Mouse (Mus musculus): Measurements from ENCODE around the gene Cdh5. TPM values are rescaled to one million over a fixed set of nuclear protein-coding genes. Genes with fewer than 3 reads are reported as not detected.
"Not testable (repeated sequence)": the region's sequence is repeated elsewhere in the genome, so short reads cannot be mapped to it uniquely, and the experiment has no call there.

Cdh5 gene
- polyA plus RNA-seq, 1 experiment from 2014 or later, result 13.6 TPM

- 61% methylated on average over 20 of the region's 20 CpGs for WGBS
- Histone ChIP-seq H3K4me1 (ENCODE audit: control insufficient read depth, insufficient read depth, low read length) (no peaks in the 10 kb centered on the region), H3K4me2 (ENCODE audit: low read length) (no peak overlapping the region), H3K27me3 (replicated peaks; ENCODE audit: control insufficient read depth, insufficient read depth, low read length) (no peaks in the 10 kb centered on the region), H3K4me3 (ENCODE audit: low read depth, low read length) (no peak overlapping the region), H3K9me3 (replicated peaks; ENCODE audit: control insufficient read depth, low read length) (no peaks in the 10 kb centered on the region), H3K36me3 (ENCODE audit: control insufficient read depth, insufficient read depth, low read length) (no peaks in the 10 kb centered on the region), H3K27ac (ENCODE audit: low read depth, low read length) (no peak overlapping the region), H3K9ac (ENCODE audit: low read length) (no peak overlapping the region)
- ATAC-seq (peak; percentile 41; the same call in 1 of the 2 replicates), DNase-seq (ENCODE audit: low spot score) (peak; percentile 29)
These were observed 1.9 kb upstream of the Cdh5 start for GRCm38 (mm10) chr8:104099347-104100099.

- not testable (repeated sequence) for H3K27me3 ChIP-seq (replicated peaks; ENCODE audit: control insufficient read depth, insufficient read depth, low read length); H3K27ac ChIP-seq (ENCODE audit: low read depth, low read length); H3K4me1 ChIP-seq (ENCODE audit: control insufficient read depth, insufficient read depth, low read length); H3K4me3 ChIP-seq (ENCODE audit: low read depth, low read length); H3K9me3 ChIP-seq (replicated peaks; ENCODE audit: control insufficient read depth, low read length); H3K9ac ChIP-seq (ENCODE audit: low read length); H3K36me3 ChIP-seq (ENCODE audit: control insufficient read depth, insufficient read depth, low read length); ATAC-seq; DNase-seq (ENCODE audit: low spot score); H3K4me2 ChIP-seq (ENCODE audit: low read length)
- 95% methylated on average over 6 of the region's 6 CpGs for WGBS
These were observed 701 bp upstream of the Cdh5 start for GRCm38 (mm10) chr8:104100724-104101123.

GRCm38 (mm10) chr8:104103462-104103861 is 2.0 kb downstream of the Cdh5 start:
- WGBS, result 83% methylated on average over 7 of the region's 7 CpGs
- Histone ChIP-seq H3K27me3 (replicated peaks; ENCODE audit: control insufficient read depth, insufficient read depth, low read length) (no peaks in the 10 kb centered on the region), H3K4me1 (ENCODE audit: control insufficient read depth, insufficient read depth, low read length) (no peaks in the 10 kb centered on the region), H3K36me3 (ENCODE audit: control insufficient read depth, insufficient read depth, low read length) (no peaks in the 10 kb centered on the region), H3K4me3 (ENCODE audit: low read depth, low read length) (no peak overlapping the region), H3K27ac (ENCODE audit: low read depth, low read length) (no peak overlapping the region), H3K9ac (ENCODE audit: low read length) (no peak overlapping the region), H3K4me2 (ENCODE audit: low read length) (no peak overlapping the region), H3K9me3 (replicated peaks; ENCODE audit: control insufficient read depth, low read length) (no peaks in the 10 kb centered on the region)
- ATAC-seq, result no peak
- no peak for DNase-seq (ENCODE audit: low spot score)

- WGBS, result 64% methylated on average over 6 of the region's 6 CpGs
- no peak overlapping the region for H3K4me3 ChIP-seq (ENCODE audit: low read depth, low read length)
- no peaks in the 10 kb centered on the region for H3K27me3 ChIP-seq (replicated peaks; ENCODE audit: control insufficient read depth, insufficient read depth, low read length)
- H3K27ac ChIP-seq (ENCODE audit: low read depth, low read length), result no peak overlapping the region
- no peak for ATAC-seq
- no peaks in the 10 kb centered on the region for H3K4me1 ChIP-seq (ENCODE audit: control insufficient read depth, insufficient read depth, low read length)
- no peaks in the 10 kb centered on the region for H3K36me3 ChIP-seq (ENCODE audit: control insufficient read depth, insufficient read depth, low read length)
- no peak for DNase-seq (ENCODE audit: low spot score)
- H3K4me2 ChIP-seq (ENCODE audit: low read length), result no peak overlapping the region
- no peak overlapping the region for H3K9ac ChIP-seq (ENCODE audit: low read length)
- H3K9me3 ChIP-seq (replicated peaks; ENCODE audit: control insufficient read depth, low read length), result no peaks in the 10 kb centered on the region
These were observed 4.3 kb downstream of the Cdh5 start for GRCm38 (mm10) chr8:104105768-104106167.

- Histone ChIP-seq H3K9ac (ENCODE audit: low read length) (no peak overlapping the region), H3K4me2 (ENCODE audit: low read length) (no peak overlapping the region), H3K4me1 (ENCODE audit: control insufficient read depth, insufficient read depth, low read length) (no peaks in the 10 kb centered on the region), H3K4me3 (ENCODE audit: low read depth, low read length) (no peak overlapping the region), H3K27ac (ENCODE audit: low read depth, low read length) (no peak overlapping the region), H3K9me3 (replicated peaks; ENCODE audit: control insufficient read depth, low read length) (no peaks in the 10 kb centered on the region), H3K36me3 (ENCODE audit: control insufficient read depth, insufficient read depth, low read length) (no peaks in the 10 kb centered on the region), H3K27me3 (replicated peaks; ENCODE audit: control insufficient read depth, insufficient read depth, low read length) (no peaks in the 10 kb centered on the region)
- ATAC-seq (no peak), DNase-seq (ENCODE audit: low spot score) (peak; percentile 9)
- 69% methylated on average over 7 of the region's 7 CpGs for whole genome bisulfite sequencing
These were observed 5.0 kb downstream of the Cdh5 start for GRCm38 (mm10) chr8:104106276-104106946.

- Histone ChIP-seq H3K4me1 (ENCODE audit: control insufficient read depth, insufficient read depth, low read length) (no peaks in the 10 kb centered on the region), H3K4me2 (ENCODE audit: low read length) (no peak overlapping the region), H3K9ac (ENCODE audit: low read length) (no peak overlapping the region), H3K27me3 (replicated peaks; ENCODE audit: control insufficient read depth, insufficient read depth, low read length) (no peaks in the 10 kb centered on the region), H3K9me3 (replicated peaks; ENCODE audit: control insufficient read depth, low read length) (no peaks in the 10 kb centered on the region), H3K4me3 (ENCODE audit: low read depth, low read length) (no peak overlapping the region), H3K36me3 (ENCODE audit: control insufficient read depth, insufficient read depth, low read length) (no peaks in the 10 kb centered on the region), H3K27ac (ENCODE audit: low read depth, low read length) (no peak overlapping the region)
- DNase-seq (ENCODE audit: low spot score) (no peak), ATAC-seq (no peak)
These were observed 5.7 kb downstream of the Cdh5 start for GRCm38 (mm10) chr8:104107111-104107510.

- Histone ChIP-seq H3K9ac (ENCODE audit: low read length) (no peak overlapping the region), H3K27ac (ENCODE audit: low read depth, low read length) (no peak overlapping the region), H3K4me1 (ENCODE audit: control insufficient read depth, insufficient read depth, low read length) (no peaks in the 10 kb centered on the region), H3K9me3 (replicated peaks; ENCODE audit: control insufficient read depth, low read length) (no peaks in the 10 kb centered on the region), H3K36me3 (ENCODE audit: control insufficient read depth, insufficient read depth, low read length) (no peaks in the 10 kb centered on the region), H3K27me3 (replicated peaks; ENCODE audit: control insufficient read depth, insufficient read depth, low read length) (no peaks in the 10 kb centered on the region), H3K4me3 (ENCODE audit: low read depth, low read length) (no peak overlapping the region), H3K4me2 (ENCODE audit: low read length) (no peak overlapping the region)
- peak; percentile 26; the same call in 1 of the 2 replicates for ATAC-seq
- 54% methylated on average over 5 of the region's 5 CpGs for WGBS
- DNase-seq (ENCODE audit: low spot score), result peak; percentile 7
These were observed 6.6 kb downstream of the Cdh5 start for GRCm38 (mm10) chr8:104108048-104108447.

- Histone ChIP-seq H3K27me3 (replicated peaks; ENCODE audit: control insufficient read depth, insufficient read depth, low read length) (no peaks in the 10 kb centered on the region), H3K9ac (ENCODE audit: low read length) (no peak overlapping the region), H3K27ac (ENCODE audit: low read depth, low read length) (no peak overlapping the region), H3K4me3 (ENCODE audit: low read depth, low read length) (no peak overlapping the region), H3K4me2 (ENCODE audit: low read length) (no peak overlapping the region), H3K4me1 (ENCODE audit: control insufficient read depth, insufficient read depth, low read length) (no peaks in the 10 kb centered on the region), H3K36me3 (ENCODE audit: control insufficient read depth, insufficient read depth, low read length) (no peaks in the 10 kb centered on the region), H3K9me3 (replicated peaks; ENCODE audit: control insufficient read depth, low read length) (no peaks in the 10 kb centered on the region)
- DNase-seq (ENCODE audit: low spot score) (no peak), ATAC-seq (no peak)
- WGBS, result 87% methylated on average over 10 of the region's 10 CpGs
These were observed 9.2 kb downstream of the Cdh5 start for GRCm38 (mm10) chr8:104110498-104111134.
